Mouse (Mus musculus) stomach, postnatal 0 days (tissue): ENCODE measurements around the gene Tbcd.

Experiments used
- CTCF ChIP-seq: IDR thresholded peaks from 2 replicates; pipeline ENCODE4 v1.5.1; 2016; ENCODE audit warnings: antibody characterized with exemption, low read depth, mild to moderate bottlenecking, moderate library complexity
- EP300 ChIP-seq: optimal IDR thresholded peaks from 2 replicates; pipeline ENCODE3; 2016; ENCODE audit warnings: antibody characterized with exemption

GRCm38 (mm10) chr11:121420379-121420778, 31.4 kb upstream of the Tbcd start:
- TF ChIP-seq CTCF (no peak), EP300 (no peak)
